Comparison of ENCODE assay signal across 8 mouse cellular contexts in the genomic region with DNA sequence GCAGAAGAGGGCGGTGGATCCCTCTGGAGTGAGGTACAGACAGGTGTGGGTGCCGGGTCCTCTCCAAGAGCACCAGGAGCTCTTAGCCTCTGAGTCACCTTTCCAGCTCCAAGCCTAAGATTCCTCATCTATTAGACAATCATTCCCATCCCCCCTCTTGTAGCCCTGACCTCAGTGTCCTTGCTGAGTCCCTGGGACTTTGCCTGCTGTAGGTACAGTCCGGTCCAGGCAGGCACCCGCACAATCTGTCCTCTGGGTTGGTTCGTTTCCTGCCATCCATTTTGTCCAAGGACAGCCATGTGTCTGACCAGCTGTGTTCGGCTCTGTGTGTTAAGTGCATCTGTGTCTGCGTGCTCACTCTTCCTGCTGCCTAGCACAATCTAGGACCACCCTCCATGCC. TPM values are rescaled to one million over a fixed set of nuclear protein-coding genes. Genes with fewer than 3 reads are reported as not detected.
A peak's percentile ranks its signal among the peaks of the same experiment; 100 is the strongest.
DNase-seq lines count a peak whose midpoint lies in the region; ATAC-seq and TF ChIP-seq lines count a peak whose summit lies in the region.

No protein-coding gene starts in this region.

- no peak for TF ChIP-seq POLR2A in thymus, adult 2 months (IDR thresholded peaks at IDR 0.05; ENCODE audit: control insufficient read depth, extremely low read depth, insufficient read depth, low read length, poor library complexity)

- TF ChIP-seq CTCF in thymus, adult 2 months (IDR thresholded peaks at IDR 0.05; ENCODE audit: borderline replicate concordance, control insufficient read depth, extremely low read depth, insufficient read depth, low read length, poor library complexity): no peak
- TF ChIP-seq CTCF in hindbrain, postnatal 0 days (IDR thresholded peaks at IDR 0.05; ENCODE audit: low read depth): no peak

- no peaks in the 10 kb centered on the region for H3K9me3 ChIP-seq in heart, embryonic 11.5 days (replicated peaks; ENCODE audit: control insufficient read depth, low read length)
- H3K9me3 ChIP-seq in hindbrain, postnatal 0 days (ENCODE audit: low read length): no peaks in the 10 kb centered on the region

- DNase-seq in heart, postnatal 4 days: no peak
- no peak for DNase-seq in thymus, adult 2 months
- DNase-seq in thymus, postnatal 36 days: no peak
- no peak for DNase-seq in hindbrain, postnatal 0 days (ENCODE audit: low spot score)
- DNase-seq in testis, postnatal 14 days (ENCODE audit: low spot score): peak; percentile 30
- no peak for DNase-seq in left cerebral cortex, adult 11 months (ENCODE audit: low spot score)
- no peak for DNase-seq in ovary, postnatal 14 days (ENCODE audit: low spot score)

- H3K27ac ChIP-seq in heart, embryonic 11.5 days (ENCODE audit: low read depth, low read length): peak overlapping the region; percentile 46
- H3K27ac ChIP-seq in thymus, adult 2 months (ENCODE audit: control insufficient read depth, insufficient read depth, low read length): peak overlapping the region; percentile 97
- peak overlapping the region; percentile 71 for H3K27ac ChIP-seq in hindbrain, postnatal 0 days

- 68% methylated on average over 7 of the region's 7 CpGs for WGBS in heart, embryonic 11.5 days (ENCODE audit: insufficient replicate concordance)
- WGBS in thymus, adult 2 months: 94% methylated on average over 7 of the region's 7 CpGs
- 67% methylated on average over 7 of the region's 7 CpGs for WGBS in hindbrain, postnatal 0 days

- 0 out of 2 replicates have a peak, but pooled peaks have one; percentile 31 for ATAC-seq in heart, embryonic 11.5 days (replicated peaks; ENCODE audit: insufficient number of reproducible peaks, low FRiP score, low TSS enrichment)
- ATAC-seq in hindbrain, postnatal 0 days: 0 out of 2 replicates have a peak, but pooled peaks have one; percentile 22

- H3K4me1 ChIP-seq in heart, embryonic 11.5 days (ENCODE audit: control insufficient read depth, insufficient read depth, low read length): peaks cover 11% of the 10 kb centered on the region
- peaks cover 18% of the 10 kb centered on the region for H3K4me1 ChIP-seq in thymus, adult 2 months (replicated peaks; ENCODE audit: control insufficient read depth, insufficient read depth, low read length)
- no peaks in the 10 kb centered on the region for H3K4me1 ChIP-seq in hindbrain, postnatal 0 days (ENCODE audit: insufficient read depth, low read length)

- H3K4me3 ChIP-seq in heart, embryonic 11.5 days (ENCODE audit: low read depth, low read length): no peak overlapping the region
- H3K4me3 ChIP-seq in thymus, adult 2 months (ENCODE audit: control insufficient read depth, insufficient read depth, low read length): no peak overlapping the region
- no peak overlapping the region for H3K4me3 ChIP-seq in hindbrain, postnatal 0 days (ENCODE audit: low read length)

- H3K36me3 ChIP-seq in heart, embryonic 11.5 days (ENCODE audit: control insufficient read depth, insufficient read depth, low read length): peaks cover 14% of the 10 kb centered on the region
- peaks cover 24% of the 10 kb centered on the region for H3K36me3 ChIP-seq in thymus, adult 2 months (ENCODE audit: control insufficient read depth, insufficient read depth, low read length)
- peaks cover 21% of the 10 kb centered on the region for H3K36me3 ChIP-seq in hindbrain, postnatal 0 days (ENCODE audit: insufficient read depth, low read length)

- no peak overlapping the region for H3K4me2 ChIP-seq in heart, embryonic 11.5 days
- H3K4me2 ChIP-seq in hindbrain, postnatal 0 days (ENCODE audit: low read depth, low read length): no peak overlapping the region

- H3K27me3 ChIP-seq in heart, embryonic 11.5 days (ENCODE audit: control insufficient read depth, insufficient read depth, low read length): no peaks in the 10 kb centered on the region
- H3K27me3 ChIP-seq in thymus, adult 2 months (ENCODE audit: control insufficient read depth, insufficient read depth, low read length): no peaks in the 10 kb centered on the region
- H3K27me3 ChIP-seq in hindbrain, postnatal 0 days (ENCODE audit: insufficient read depth, low read length): no peaks in the 10 kb centered on the region

- H3K9ac ChIP-seq in heart, embryonic 11.5 days (ENCODE audit: low read depth, low read length): no peak overlapping the region
- no peak overlapping the region for H3K9ac ChIP-seq in hindbrain, postnatal 0 days (replicated peaks; ENCODE audit: low read length)

RNA-seq across cellular contexts. Expression of a gene that starts 12.5 kb away (rescaled TPM):
- 21.6 and 24.2 TPM in 2 replicates for polyA plus RNA-seq in heart, embryonic 11.5 days (2014; fragmentation: Nextera tagmentation; extraction: Ambion mirVana)
- total RNA-seq in heart, postnatal 4 days (2021): 10 to 100 TPM in 1 of 2 experiments, 1 to 10 TPM in 1; 9.2 to 11.0 TPM
- 27.2 and 31.3 TPM in 2 replicates for polyA plus RNA-seq in thymus, adult 2 months (2012; rRNA removed)
- total RNA-seq in hindbrain, postnatal 0 days (2014; rRNA removed): 20.3 and 23.9 TPM in 2 replicates
- 29.2 and 35.7 TPM in 2 replicates for polyA plus RNA-seq in hindbrain, postnatal 0 days (2015; fragmentation: Nextera tagmentation; extraction: Ambion mirVana)

RNA-seq across cellular contexts. Expression of a gene that starts 16.3 kb away (rescaled TPM):
- polyA plus RNA-seq in heart, embryonic 11.5 days (2014; fragmentation: Nextera tagmentation; extraction: Ambion mirVana): 4.7 and 4.9 TPM in 2 replicates
- 1 to 10 TPM; 3.1 to 3.5 TPM for total RNA-seq in heart, postnatal 4 days (2021)
- 20.1 and 24.5 TPM in 2 replicates for polyA plus RNA-seq in thymus, adult 2 months (2012; rRNA removed)
- 6.5 and 13.4 TPM in 2 replicates for total RNA-seq in hindbrain, postnatal 0 days (2014; rRNA removed)
- polyA plus RNA-seq in hindbrain, postnatal 0 days (2015; fragmentation: Nextera tagmentation; extraction: Ambion mirVana): 10.6 and 12.9 TPM in 2 replicates

RNA-seq across cellular contexts. Expression of a gene that starts 27.9 kb away (rescaled TPM):
- polyA plus RNA-seq in heart, embryonic 11.5 days (2014; fragmentation: Nextera tagmentation; extraction: Ambion mirVana): 1.8 and 2.3 TPM in 2 replicates
- total RNA-seq in heart, postnatal 4 days (2021): 1 to 10 TPM; 8.4 to 9.0 TPM
- polyA plus RNA-seq in thymus, adult 2 months (2012; rRNA removed): 25.5 and 26.2 TPM in 2 replicates
- total RNA-seq in hindbrain, postnatal 0 days (2014; rRNA removed): 19.9 and 22.2 TPM in 2 replicates
- polyA plus RNA-seq in hindbrain, postnatal 0 days (2015; fragmentation: Nextera tagmentation; extraction: Ambion mirVana): 2.2 and 2.5 TPM in 2 replicates

RNA-seq across cellular contexts. Expression of a gene that starts 59.0 kb away (rescaled TPM):
- 135 and 186 TPM in 2 replicates for polyA plus RNA-seq in heart, embryonic 11.5 days (2014; fragmentation: Nextera tagmentation; extraction: Ambion mirVana)
- 10 to 100 TPM; 61.7 to 71.4 TPM for total RNA-seq in heart, postnatal 4 days (2021)
- 92.1 and 107 TPM in 2 replicates for polyA plus RNA-seq in thymus, adult 2 months (2012; rRNA removed)
- 46.6 and 48.1 TPM in 2 replicates for total RNA-seq in hindbrain, postnatal 0 days (2014; rRNA removed)
- 140 and 144 TPM in 2 replicates for polyA plus RNA-seq in hindbrain, postnatal 0 days (2015; fragmentation: Nextera tagmentation; extraction: Ambion mirVana)

Comparison
In these comparisons a context has a peak if more than half of its experiments do, and no peak if none do; other contexts are left out.
1. H3K27ac ChIP-seq: peak in every context shown above with its lines; median percentile 97 in thymus, adult 2 months; 71 in hindbrain, postnatal 0 days; 46 in heart, embryonic 11.5 days.